Mouse (Mus musculus): ENCODE measurements around the gene Gm49393. TPM values are rescaled to one million over a fixed set of nuclear protein-coding genes. Genes with fewer than 3 reads are reported as not detected.

Gene Gm49393
- polyA plus RNA-seq, 3 experiments from 2014 or later: not detected

Other genes starting within 250 kb of the Gm49393 start
- not detected for gene BC051665, start 149.2 kb downstream of the Gm49393 start, polyA plus RNA-seq (2017; shearing (Covaris generic))
- not detected for gene Ctsll3, start 132.7 kb downstream of the Gm49393 start, polyA plus RNA-seq (2017; shearing (Covaris generic))
- 1 to 10 TPM in 2 of 3 experiments, not detected in 1; 2.0 to 3.6 TPM for gene 4930486L24Rik, start 71.1 kb downstream of the Gm49393 start, polyA plus RNA-seq (2017; shearing (Covaris generic))
- gene Gm49392, start 38.7 kb downstream of the Gm49393 start, polyA plus RNA-seq (2017; shearing (Covaris generic)): 1 to 10 TPM in 1 of 3 experiments, not detected in 2; 3.2 TPM
- 10 to 100 TPM in 2 of 3 experiments, 1 to 10 TPM in 1; 6.4 to 21.4 (median 12.7) TPM for gene Ctla2b, start 38.1 kb downstream of the Gm49393 start, polyA plus RNA-seq (2017; shearing (Covaris generic))
- gene Tpbpb, start 30.7 kb downstream of the Gm49393 start, polyA plus RNA-seq (2017; shearing (Covaris generic)): not detected
- 1 to 10 TPM in 2 of 3 experiments, not detected in 1; 1.6 to 4.1 TPM for gene Gm49391, start 981 bp upstream of the Gm49393 start, polyA plus RNA-seq (2017; shearing (Covaris generic))
- 100 to 1,000 TPM in 1 of 3 experiments, 10 to 100 TPM in 2; 38.4 to 149 (median 50.1) TPM for gene Ctla2a, start 1.0 kb upstream of the Gm49393 start, polyA plus RNA-seq (2017; shearing (Covaris generic))
- not detected for gene Tpbpa, start 6.4 kb upstream of the Gm49393 start, polyA plus RNA-seq (2017; shearing (Covaris generic))
- gene Ctsj, start 70.4 kb upstream of the Gm49393 start, polyA plus RNA-seq (2017; shearing (Covaris generic)): not detected
- not detected for gene Ctsq, start 105.0 kb upstream of the Gm49393 start, polyA plus RNA-seq (2017; shearing (Covaris generic))
- under 1 TPM in 1 of 3 experiments, not detected in 2; 0.32 TPM for gene Ctsr, start 228.7 kb upstream of the Gm49393 start, polyA plus RNA-seq (2017; shearing (Covaris generic))